Mouse (Mus musculus): Measurements from ENCODE around the gene Lipa. TPM values are rescaled to one million over a fixed set of nuclear protein-coding genes. Genes with fewer than 3 reads are reported as not detected.

Lipa gene
- total RNA-seq (2023): 10 to 100 TPM; 52.3 to 53.2 TPM

DNA sequence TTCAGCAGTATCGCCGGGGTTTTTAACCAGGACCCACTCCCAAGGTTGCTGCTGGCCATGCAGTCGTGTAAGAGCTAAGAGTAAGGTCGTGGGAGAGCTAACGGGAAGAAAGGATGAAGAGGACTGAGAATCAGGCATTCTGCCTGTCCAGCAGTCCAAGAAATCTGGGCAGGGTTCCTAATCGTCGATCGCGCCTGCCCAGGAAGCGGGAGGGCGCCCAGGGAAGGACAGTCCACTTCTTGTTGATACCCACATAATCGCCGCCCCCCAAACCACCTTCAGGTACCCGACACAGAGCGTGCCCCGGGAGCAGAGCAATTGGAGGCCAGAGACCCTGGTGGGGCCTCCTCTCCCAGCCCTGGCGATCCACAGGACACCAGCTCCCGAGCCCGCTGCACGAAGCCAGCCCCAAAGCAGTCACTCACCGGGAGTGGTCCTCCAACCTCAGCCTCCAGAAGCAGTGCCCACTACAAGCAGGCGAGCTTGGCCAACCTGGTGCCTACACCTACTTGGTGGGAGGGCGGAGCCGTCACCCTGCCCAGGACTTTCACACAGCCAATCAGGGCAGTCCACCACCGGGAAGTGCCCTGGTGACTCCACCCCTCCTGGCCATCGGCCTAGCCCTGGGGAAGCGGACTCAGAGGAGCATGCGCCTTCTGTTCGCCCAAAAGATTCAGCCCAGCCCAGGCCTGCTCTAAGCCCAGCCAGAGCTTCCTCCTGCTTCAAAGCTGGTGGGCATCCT, at the start of gene Lipa:
TSS of gene Lipa (minus strand) at position 534 of the 742 bp plus-strand sequence.

DNA sequence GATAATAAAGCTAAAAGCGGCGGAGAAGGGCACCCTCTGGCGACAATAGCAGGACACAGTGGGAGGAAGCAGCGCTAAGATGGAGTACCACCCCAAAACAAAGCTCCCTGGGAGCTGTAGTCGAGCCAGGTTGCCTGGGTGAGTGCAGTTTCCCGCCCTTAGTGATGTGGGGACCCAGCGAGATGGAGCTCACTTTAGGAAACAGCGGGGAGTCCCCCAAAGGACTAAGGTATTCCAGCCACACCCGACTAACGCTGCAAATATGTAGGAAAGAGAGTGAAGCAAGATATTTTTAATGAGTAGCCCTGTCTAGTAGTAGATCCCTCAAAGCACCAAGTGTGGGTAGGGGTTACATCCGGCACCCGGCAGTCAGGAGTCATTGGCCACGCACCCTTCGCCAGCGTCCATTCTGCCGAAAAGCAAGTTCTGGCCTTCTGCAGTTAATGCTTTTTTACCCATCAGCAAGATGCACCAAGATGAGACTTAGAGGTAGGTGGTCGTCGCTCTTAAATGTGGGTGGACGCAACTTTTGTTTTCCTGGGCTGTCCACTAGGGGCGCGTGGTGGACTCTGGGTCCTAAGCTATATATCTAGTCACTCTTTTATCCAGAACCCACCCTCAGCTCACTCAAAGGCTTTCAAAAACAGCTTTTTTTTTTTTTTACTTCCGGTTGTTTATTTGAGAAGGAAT, 23.4 kb upstream of the Lipa start, which contains the start of gene Ifit2:
TSS of gene Ifit2 (plus strand) at position 161 of the 690 bp plus-strand sequence.

DNA sequence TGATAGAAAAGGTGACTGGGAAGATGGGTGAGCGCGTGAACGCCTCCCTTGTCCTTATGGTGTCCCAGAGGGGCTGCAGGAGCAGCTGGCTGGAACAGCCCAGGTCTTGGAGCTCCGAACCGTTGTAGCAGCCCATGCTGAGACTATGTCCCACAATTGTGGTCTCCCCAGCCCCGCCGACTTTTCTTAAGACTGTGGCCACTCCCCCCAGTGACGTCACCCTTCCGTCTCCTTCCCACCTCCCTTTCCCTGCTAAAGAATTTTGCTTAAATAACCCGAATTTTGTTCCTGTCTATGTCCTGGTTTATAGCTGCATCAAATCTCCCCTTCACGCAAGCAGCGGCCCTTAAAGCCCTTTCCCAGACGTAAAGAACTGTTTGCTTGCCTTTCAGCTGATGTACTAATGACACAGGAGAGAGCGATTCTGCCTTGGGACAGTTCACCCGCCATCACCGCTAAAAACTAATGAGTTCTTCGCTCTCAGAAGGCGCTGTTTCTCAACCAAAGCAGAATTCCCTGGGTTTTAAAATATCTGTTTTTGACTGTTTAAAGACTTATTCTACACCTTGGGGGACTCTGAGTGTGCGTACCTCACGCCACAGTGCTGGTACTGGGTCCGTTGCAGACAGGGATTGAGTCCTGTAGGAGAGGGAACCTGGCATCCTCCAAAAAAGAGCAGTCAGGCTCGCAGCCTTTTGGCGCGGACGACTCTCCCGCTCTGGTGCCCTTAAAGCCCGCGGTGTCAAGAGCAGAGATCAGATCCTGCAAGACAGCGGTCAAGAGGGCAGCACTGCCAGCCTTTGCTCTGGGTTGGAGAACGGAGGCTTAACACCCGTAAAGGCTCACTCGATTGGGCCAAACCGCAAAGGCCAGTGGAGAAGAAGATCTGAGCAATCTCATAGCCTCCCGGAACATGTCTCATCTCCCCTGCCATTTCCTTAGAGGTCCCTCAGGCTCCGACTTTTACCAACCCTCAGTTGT, 52.0 kb downstream of the Lipa start, which contains the start of gene Ch25h:
TSS of gene Ch25h (minus strand) at position 174 of the 981 bp plus-strand sequence.

Other genes starting within 250 kb of the Lipa start
- gene Fas, start 236.8 kb downstream of the Lipa start, total RNA-seq (2023): 1 to 10 TPM; 4.4 to 4.6 TPM
- not detected for gene Ch25h, start 52.3 kb downstream of the Lipa start, total RNA-seq (2023)
- gene Ifit2, start 23.2 kb upstream of the Lipa start, total RNA-seq (2023): 10 to 100 TPM in 1 of 2 experiments, 1 to 10 TPM in 1; 5.7 to 13.7 TPM
- 10 to 100 TPM; 11.4 to 28.0 TPM for gene Ifit3, start 56.1 kb upstream of the Lipa start, total RNA-seq (2023)
- gene Ifit1bl1, start 74.5 kb upstream of the Lipa start, total RNA-seq (2023): 1 to 10 TPM; 3.0 to 7.1 TPM
- 1 to 10 TPM; 5.2 to 6.5 TPM for gene Ifit3b, start 80.5 kb upstream of the Lipa start, total RNA-seq (2023)
- gene Ifit1bl2, start 113.3 kb upstream of the Lipa start, total RNA-seq (2023): not detected
- gene Ifit1, start 113.4 kb upstream of the Lipa start, total RNA-seq (2023): 1 to 10 TPM; 1.6 to 5.1 TPM
- gene Slc16a12, start 219.8 kb upstream of the Lipa start, total RNA-seq (2023): not detected